Mouse (Mus musculus): ENCODE results near the gene Abcc4.

DNA sequence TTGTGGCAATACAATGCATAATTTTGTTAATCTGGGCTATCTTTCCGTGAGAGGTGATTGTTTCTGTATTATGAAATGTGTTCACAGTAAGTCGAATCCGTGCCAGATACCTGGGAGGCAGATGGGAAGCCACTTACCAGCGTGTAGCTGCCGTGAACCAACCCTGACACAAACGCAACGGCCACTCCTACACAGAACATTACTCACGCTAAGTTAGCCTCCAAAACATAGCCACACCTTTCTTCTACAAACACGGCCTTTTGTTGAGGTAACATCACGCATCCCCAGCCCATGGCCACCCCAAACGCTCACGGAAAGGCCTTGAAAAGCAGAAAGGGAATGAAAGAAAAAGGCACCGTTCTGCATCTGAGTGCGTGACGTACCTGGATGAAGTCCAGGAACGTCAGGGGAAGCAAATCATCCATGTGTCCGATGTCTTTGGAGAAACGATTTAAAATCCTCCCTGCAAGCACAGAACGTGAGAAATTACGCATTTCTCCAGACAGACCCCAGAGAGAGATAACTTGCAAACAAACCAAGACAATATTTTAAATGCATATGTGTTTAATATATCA, 153.0 kb downstream of the Abcc4 start:
- no peak for TF ChIP-seq POLR2AphosphoS5 (IDR thresholded peaks at IDR 0.05; ENCODE audit: insufficient replicate concordance, low read depth, low read length)
- no peak for TF ChIP-seq GATA2 (IDR thresholded peaks at IDR 0.05; ENCODE audit: borderline replicate concordance, low read depth, low read length)
- TF ChIP-seq CTCF (IDR thresholded peaks at IDR 0.05; ENCODE audit: low read depth, low read length): no peak
